Mouse (Mus musculus): ENCODE results near the gene Gm10147. TPM values are rescaled to one million over a fixed set of nuclear protein-coding genes. Genes with fewer than 3 reads are reported as not detected.

Gene Gm10147
- polyA plus RNA-seq (2015; fragmentation: Nextera tagmentation; extraction: Ambion mirVana), result not detected in 2 replicates

GRCm38 (mm10) chrX:28607742-28608141, at the start of gene Gm10147:
Gm10147 (minus strand) TSS chrX:28607842.

Small RNA genes within 50 kb of the gene (microRNA-seq; reads per million reads assigned to microRNA genes)
- 0 reads per million in 2 experiments for gene Gm44499

Data from skeletal muscle tissue, postnatal 0 days (tissue).